Mouse (Mus musculus): ENCODE measurements around the gene Ubtf. TPM values are rescaled to one million over a fixed set of nuclear protein-coding genes. Genes with fewer than 3 reads are reported as not detected.
A peak's percentile ranks its signal among the peaks of the same experiment; 100 is the strongest.
"Not testable (repeated sequence)": the region's sequence is repeated elsewhere in the genome, so short reads cannot be mapped to it uniquely, and the experiment has no call there.

The Ubtf gene
- total RNA-seq, 2 experiments from 2014 or later, result 114 to 125 TPM

DNA sequence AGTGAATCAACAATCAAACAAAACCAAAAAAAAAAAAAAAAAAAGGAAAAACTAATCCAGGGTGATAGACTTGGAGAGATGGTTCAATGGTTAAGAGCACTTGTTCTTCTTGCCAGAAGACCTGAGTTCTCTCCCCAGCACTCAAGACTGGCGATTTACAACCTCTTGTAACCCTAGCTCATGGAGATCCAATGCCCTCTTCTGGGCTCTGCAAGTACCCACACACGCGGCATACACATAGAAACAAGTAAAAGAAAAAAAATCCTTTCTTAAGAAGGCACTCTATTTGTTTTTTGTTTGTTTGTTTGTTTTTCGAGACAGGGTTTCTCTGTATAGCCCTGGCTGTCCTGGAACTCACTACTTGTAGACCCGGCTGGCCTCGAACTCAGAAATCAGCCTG, 35.6 kb downstream of the Ubtf start:
- intact Hi-C loops (cut with DNase I), result no loop called here
- DNase-seq (ENCODE audit: low spot score in 2 of 2), result no peak

DNA sequence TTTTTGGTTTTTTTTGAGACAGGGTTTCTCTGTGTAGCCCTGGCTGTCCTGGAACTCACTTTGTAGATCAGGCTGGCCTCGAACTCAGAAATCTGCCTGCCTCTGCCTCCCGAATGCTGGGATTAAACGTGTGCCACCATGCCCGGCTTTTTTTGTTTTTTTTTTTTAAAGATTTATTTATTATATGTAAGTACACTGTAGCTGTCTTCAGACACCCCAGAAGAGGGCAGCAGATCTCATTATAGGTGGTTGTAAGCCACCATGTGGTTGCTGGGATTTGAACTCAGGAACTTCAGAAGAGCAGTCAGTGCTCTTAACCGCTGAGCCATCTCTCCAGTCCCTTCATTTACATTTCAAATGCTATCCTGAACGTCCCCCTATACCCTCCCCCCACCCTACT, 39.3 kb downstream of the Ubtf start:
- intact Hi-C loops (cut with DNase I); DNase-seq (ENCODE audit: low spot score in 2 of 2): not testable (repeated sequence)

DNA sequence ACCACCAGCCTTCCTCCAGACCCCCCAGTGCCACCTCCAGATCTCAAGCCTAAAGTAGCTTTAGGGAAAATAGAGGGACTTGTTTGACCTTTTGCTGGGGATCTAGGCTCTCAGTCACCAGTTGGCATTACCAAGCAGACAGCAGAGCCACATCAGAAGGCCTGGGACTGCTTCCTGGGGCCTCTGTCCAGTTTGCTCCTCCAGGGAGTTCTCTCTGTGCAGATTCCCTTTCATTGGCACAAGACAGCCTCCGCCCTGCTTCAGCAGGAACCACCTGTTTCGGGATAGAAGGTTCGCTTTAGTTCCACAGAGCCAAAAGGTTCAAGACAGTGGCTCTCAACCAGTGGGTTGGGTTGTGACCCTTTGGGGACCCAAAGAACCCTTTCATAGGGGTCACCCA, 39.9 kb downstream of the Ubtf start:
- intact Hi-C loops (cut with DNase I), result no loop called here
- no peak for DNase-seq (ENCODE audit: low spot score in 2 of 2)

DNA sequence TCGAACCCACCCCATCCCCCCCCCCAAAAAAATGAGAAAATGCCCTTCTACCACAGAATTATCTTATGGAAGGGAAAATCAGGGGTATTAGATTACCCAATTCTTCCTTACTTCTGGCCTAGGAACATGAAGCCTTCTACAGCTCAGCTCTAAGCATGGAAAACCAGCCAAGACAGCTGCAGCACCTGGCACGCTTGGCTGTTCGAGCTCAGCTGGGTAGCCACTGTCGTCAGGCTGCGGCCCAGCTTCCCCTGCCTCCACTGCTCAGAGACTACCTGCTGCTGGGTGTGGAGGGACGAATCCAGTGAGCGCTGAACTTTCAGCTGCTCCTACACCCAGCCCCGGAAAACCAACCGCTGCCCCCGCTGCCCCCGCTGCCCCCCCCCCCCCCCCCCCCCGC, 41.8 kb downstream of the Ubtf start:
- no peak for DNase-seq (ENCODE audit: low spot score in 2 of 2)
- intact Hi-C loops (cut with DNase I), result no loop called here

DNA sequence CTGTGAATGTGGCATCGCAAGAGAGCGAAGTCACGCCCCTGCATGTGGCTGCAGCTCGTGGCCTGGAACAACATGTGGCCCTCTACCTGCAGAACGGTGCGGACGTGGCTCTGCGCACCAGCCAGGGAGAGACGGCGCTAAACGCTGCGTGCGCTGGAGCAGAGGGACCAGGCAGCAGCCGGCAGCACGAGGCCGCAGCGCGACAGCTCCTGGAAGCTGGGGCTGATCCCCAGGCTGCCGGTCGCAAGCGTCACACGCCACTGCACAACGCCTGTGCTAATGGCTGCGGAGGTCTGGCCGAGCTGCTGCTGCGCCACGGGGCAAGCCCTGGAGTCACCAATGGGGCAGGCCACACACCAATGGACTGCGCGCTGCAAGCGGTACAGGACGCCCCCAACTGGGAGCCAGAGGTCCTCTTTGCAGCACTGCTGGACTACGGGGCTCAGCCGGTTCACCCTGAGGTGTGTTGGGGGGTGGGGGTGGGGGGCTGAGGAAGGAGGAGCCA, 43.1 kb downstream of the Ubtf start:
- peak; percentile 24 to 34 for DNase-seq (ENCODE audit: low spot score in 2 of 2)
- intact Hi-C loops (cut with DNase I), result no loop called here

DNA sequence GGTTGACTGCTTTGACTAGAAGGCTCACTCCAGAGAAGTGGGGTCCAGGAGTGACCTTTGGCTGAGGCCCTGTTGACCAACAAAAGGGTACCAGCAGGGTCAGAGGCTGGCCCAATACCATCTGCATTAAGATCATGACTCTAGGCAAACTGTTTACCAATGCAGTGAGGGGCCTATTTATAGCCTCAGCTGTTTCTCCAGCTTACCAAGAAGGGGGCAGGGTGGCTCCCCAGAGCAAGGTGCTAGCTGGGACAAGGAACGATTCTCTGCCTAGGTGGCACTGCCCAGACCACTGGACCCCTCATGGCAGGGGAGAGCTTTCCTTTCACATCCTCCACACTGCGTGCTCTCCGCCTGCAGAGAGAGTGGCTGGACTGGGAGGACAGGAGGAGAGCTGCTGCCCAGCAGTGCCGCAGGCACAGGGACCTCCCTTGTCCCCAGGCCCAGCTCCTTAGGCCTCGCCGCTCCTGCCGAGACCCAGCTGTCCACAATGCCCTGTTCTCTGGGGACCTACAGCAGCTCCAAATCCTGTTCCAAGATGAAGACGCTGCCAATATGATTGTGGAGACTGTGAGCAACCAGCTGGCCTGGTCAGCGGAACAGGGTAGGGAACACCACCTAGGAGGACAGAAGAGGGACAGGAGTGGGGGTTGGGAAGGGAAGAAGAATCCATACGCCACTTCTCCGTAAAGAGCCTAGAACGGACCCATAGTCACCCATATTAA, 50.9 kb downstream of the Ubtf start, which contains the start of gene Asb16:
Gene Asb16, plus strand, starts transcription at position 224 of the 725 bp plus-strand sequence.
- intact Hi-C loops (cut with DNase I), result loop anchor here (5.0 kb wide), 1 partner anchor 111 kb away; the partner anchor contains the start of gene Tmem101
- no peak for DNase-seq (ENCODE audit: low spot score in 2 of 2)

DNA sequence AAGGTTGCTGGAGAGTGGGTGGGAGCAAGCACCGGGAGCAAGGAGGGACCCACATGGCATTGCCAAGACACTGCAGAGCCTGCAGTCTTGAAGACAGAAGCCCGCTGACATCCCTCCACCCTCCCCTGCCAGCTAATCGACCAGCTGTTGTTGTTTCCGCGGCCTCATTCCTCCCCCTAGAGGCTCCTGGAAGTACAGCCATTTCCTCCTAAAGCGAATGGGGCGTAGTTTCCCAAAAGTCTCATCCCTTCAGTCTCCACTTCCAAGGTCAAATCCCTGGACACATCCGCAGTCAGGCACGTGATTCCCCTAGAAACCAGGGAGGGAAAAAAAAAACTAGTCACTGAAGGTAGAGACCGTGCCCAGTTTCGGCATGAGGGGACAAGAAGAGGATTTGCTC, 52.1 kb downstream of the Ubtf start:
- intact Hi-C loops (cut with DNase I), result loop anchor here (5.0 kb wide), 1 partner anchor 110 kb away; the partner anchor contains the start of gene Tmem101

DNA sequence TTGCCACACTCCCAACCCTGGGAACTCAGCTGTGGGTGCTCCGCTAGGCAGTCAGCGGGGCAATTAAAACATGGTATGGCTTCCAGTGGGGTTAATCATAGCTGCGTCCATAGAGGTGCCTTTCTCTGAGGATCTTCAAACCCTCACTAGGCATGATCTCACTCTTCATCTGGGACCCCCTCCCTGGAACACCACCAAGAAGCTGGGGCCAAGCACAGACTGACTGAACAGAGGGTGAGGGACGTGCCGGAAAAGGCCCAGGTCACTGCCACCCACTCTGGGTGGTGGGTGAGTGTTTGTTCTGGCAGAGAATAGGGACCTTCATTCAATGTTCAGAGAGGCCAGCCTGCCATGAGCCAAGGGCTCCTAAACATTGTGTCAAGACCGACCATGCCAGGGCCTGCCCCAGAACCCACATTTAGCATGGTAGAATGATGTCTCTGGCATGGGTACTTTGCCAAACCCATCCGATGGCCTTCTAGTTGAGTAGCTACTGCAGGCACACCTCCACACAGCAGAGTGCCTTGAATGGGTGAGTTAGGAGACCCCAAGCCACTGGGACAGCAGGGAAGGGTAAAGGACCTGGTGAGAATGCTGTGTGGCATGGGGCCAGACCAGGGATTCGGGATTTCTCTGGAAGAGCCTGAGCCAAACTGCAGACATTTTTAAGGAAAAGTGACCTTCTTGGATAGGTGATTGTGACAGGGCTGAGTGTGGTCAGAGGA, 52.7 kb downstream of the Ubtf start:
- intact Hi-C loops (cut with DNase I), result loop anchor here (5.0 kb wide), 1 partner anchor 109 kb away; the partner anchor contains the start of gene Tmem101
- DNase-seq (ENCODE audit: low spot score in 2 of 2), result no peak

More for the DNA sequence above, 52.1 kb downstream of the Ubtf start:
- peak; percentile 54 to 64 for DNase-seq (ENCODE audit: low spot score in 2 of 2)

DNA sequence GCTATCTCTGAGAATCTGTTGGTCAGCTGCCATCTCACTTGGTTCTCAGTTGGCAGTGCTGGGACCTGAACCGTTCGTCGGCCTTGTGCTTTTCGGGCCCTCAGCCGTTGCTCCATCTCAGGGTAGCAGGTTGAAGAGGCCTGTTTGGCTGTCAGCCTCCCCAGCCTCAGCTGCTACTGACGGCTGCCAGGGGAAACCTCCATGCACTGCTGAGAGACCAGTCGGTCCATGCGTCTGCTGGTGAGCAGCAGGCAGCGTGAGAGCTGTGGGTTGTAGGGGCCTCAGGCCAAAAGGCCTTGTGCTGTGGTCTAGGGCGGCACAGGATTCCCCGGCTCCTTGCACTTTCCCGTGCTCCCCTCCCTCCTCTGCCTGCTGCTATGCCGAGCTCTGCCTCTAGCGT, 53.7 kb downstream of the Ubtf start:
- no peak for DNase-seq (ENCODE audit: low spot score in 2 of 2)
- intact Hi-C loops (cut with DNase I), result loop anchor here (5.0 kb wide), 1 partner anchor 109 kb away; the partner anchor contains the start of gene Tmem101

DNA sequence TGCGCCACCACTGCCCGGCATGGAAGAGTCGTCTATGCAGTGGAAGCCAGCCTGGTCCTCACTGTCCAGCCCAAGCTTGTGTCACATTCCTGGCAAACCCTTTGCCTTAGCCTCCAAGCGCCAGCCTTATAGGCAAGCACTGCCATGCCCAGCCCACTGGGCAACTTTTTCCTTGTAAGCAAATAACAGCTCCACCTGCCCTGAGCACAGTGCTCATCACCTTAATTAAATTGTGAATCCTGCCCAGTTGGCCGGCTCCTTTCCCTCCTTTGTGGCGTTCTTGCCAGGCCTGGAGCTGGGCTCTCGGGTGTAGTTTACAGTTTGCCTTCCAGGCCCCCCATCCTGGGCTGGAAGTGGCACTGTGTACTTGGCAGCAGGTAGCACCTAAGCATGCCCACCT, 56.3 kb downstream of the Ubtf start:
- intact Hi-C loops (cut with DNase I), result no loop called here
- DNase-seq (ENCODE audit: low spot score in 2 of 2), result no peak

DNA sequence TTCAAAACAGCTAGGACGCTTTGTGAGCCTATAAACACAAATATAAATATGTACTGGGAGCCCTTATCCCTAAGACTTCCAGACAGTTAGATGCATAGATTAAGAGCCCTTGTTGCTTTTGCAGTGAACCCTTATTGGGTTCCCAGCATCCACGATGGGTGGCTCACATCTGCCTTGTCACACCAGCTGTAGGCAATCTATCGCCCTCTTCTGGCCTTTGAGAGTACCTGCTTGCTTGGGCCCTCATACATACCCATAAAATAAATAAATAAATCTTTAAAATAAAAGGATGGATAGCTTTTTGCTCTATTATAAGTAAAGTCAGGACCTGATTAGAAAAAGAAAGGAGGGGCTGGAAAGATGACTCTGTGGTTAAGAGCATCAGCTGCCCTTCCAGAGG, 61.0 kb downstream of the Ubtf start:
- DNase-seq (ENCODE audit: low spot score in 2 of 2), result no peak
- intact Hi-C loops (cut with DNase I), result no loop called here

DNA sequence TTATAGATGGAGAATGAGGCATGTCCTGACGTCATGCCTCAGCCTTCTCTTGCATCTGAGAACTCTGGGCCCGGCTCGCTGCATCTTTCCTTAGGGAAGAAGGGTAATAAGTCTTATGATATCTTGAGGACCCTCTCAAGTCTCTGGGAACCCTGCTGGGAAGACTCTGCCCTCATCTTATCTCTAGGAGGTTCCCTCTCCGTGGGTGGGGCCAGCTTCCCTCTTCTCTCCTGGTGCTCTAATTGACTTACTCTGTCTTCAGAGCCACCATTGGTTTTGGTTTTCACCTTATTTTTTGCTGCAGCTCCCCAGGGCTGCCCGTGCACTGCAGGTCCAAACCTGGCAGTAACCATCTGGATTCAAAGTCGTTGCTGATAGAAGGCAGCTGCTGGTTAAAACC, 61.4 kb downstream of the Ubtf start:
- DNase-seq (ENCODE audit: low spot score in 2 of 2), result no peak
- intact Hi-C loops (cut with DNase I), result no loop called here

DNA sequence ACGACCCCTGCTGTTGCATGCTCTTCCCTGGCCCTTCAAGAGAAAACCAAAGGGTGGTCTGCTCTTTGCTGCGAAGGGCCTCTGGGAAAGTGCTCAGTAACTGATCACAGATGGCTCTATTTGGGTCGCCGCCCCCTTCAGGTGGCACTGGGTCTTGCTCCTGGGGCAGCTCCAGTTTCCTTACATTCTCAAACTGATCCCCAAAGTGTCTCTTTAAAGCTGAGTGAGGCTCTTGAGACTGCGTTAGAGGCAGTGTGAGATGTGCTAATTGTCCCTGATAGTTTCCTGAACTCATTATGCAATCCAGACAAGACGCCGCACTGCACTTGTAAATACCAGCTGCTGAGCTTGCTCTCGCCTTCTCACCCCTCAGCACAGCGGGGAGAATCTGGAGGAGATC, 62.0 kb downstream of the Ubtf start:
- no peak for DNase-seq (ENCODE audit: low spot score in 2 of 2)
- intact Hi-C loops (cut with DNase I), result no loop called here

Other genes with a start within 250 kb of the Ubtf start
- gene Mpp2, start 231.2 kb downstream of the Ubtf start, total RNA-seq (2021), result 100 to 1,000 TPM; 148 to 157 TPM
- gene Ppy, start 218.4 kb downstream of the Ubtf start, total RNA-seq (2021), result not detected
- gene Pyy, start 211.9 kb downstream of the Ubtf start, total RNA-seq (2021), result not detected
- not detected for gene Nags, start 174.2 kb downstream of the Ubtf start, total RNA-seq (2021)
- 10 to 100 TPM; 24.2 to 27.3 TPM for gene Tmem101, start 163.3 kb downstream of the Ubtf start, total RNA-seq (2021)
- 10 to 100 TPM; 58.0 to 58.7 TPM for gene Lsm12, start 134.4 kb downstream of the Ubtf start, total RNA-seq (2021)
- gene G6pc3, start 130.1 kb downstream of the Ubtf start, total RNA-seq (2021), result 10 to 100 TPM; 56.1 to 67.2 TPM
- gene Hdac5, start 89.6 kb downstream of the Ubtf start, total RNA-seq (2021), result 100 to 1,000 TPM; 270 to 275 TPM
- 1 to 10 TPM; 1.2 TPM for gene BC030867, start 70.9 kb downstream of the Ubtf start, total RNA-seq (2021)
- 1 to 10 TPM; 1.2 to 1.7 TPM for gene Asb16, start 51.0 kb downstream of the Ubtf start, total RNA-seq (2021)
- 10 to 100 TPM; 70.8 to 77.7 TPM for gene Tmub2, start 34.8 kb downstream of the Ubtf start, total RNA-seq (2021)
- gene Atxn7l3, start 23.1 kb downstream of the Ubtf start, total RNA-seq (2021), result 100 to 1,000 TPM; 227 to 258 TPM
- under 1 TPM; 0.39 to 0.50 TPM for gene Slc4a1, start 46.5 kb upstream of the Ubtf start, total RNA-seq (2021)
- gene Rundc3a, start 73.7 kb upstream of the Ubtf start, total RNA-seq (2021), result 100 to 1,000 TPM; 469 to 527 TPM
- gene Slc25a39, start 88.2 kb upstream of the Ubtf start, total RNA-seq (2021), result 10 to 100 TPM; 56.7 to 64.8 TPM
- 10 to 100 TPM; 58.3 to 60.1 TPM for gene Grn, start 110.6 kb upstream of the Ubtf start, total RNA-seq (2021)
- 100 to 1,000 TPM; 116 to 117 TPM for gene Fam171a2, start 127.9 kb upstream of the Ubtf start, total RNA-seq (2021)
- 1 to 10 TPM; 2.5 to 2.7 TPM for gene Itga2b, start 150.4 kb upstream of the Ubtf start, total RNA-seq (2021)
- 10 to 100 TPM; 46.0 to 65.5 TPM for gene Gpatch8, start 236.7 kb upstream of the Ubtf start, total RNA-seq (2021)

Measured in left cerebral cortex, postnatal 36 days (tissue).